Mouse (Mus musculus) embryonic fibroblast, embryonic 13.5 days (primary cell): ENCODE data around the gene Hnrnpl.

Experiments
- CTCF ChIP-seq: IDR thresholded peaks from 2 replicates; pipeline ENCODE4 v1.5.1; 2011; ENCODE audit warnings: mild to moderate bottlenecking, control low read depth, low read length, moderate library complexity, borderline replicate concordance; ENCODE audit not compliant: insufficient read depth
- POLR2A ChIP-seq: IDR thresholded peaks from 2 replicates; pipeline ENCODE4 v1.6.1; 2011; ENCODE audit warnings: low read depth, mild to moderate bottlenecking, control low read depth, low read length, moderate library complexity

GRCm38 (mm10) chr7:28773163-28773562 is 35.2 kb upstream of the Hnrnpl start:
- no peak for TF ChIP-seq CTCF
- TF ChIP-seq POLR2A = no peak
